Mouse (Mus musculus) left cerebral cortex, postnatal 36 days (tissue): ENCODE data around the gene Prkn. TPM values are rescaled to one million over a fixed set of nuclear protein-coding genes. Genes with fewer than 3 reads are reported as not detected.

Experiments
- DNase-seq, 2 experiments: peaks; one replicate each; pipeline ENCODE4 v3.0.0; 2021 to 2022; ENCODE audit warnings: low spot score in 2 of 2, mixed read lengths in 1 of 2
- intact Hi-C: fragments of 180-260 bp; cut with DNase I; formaldehyde crosslinking; loops from one replicate; pipeline ENCODE4 v1.15.1; 2025
- total RNA-seq, 2 experiments: library from RNA; stranded (reverse); gene quantifications; 2 replicates each; pipeline ENCODE4 v1.2.3; 2021

Prkn gene
- total RNA-seq, 2 experiments from 2014 or later = 15.0 to 20.2 TPM

- no peak for DNase-seq
- intact Hi-C loops = no loop called here
Observed at GRCm38 (mm10) chr17:12032014-12032791, 1192.0 kb downstream of the Prkn start.

DNA sequence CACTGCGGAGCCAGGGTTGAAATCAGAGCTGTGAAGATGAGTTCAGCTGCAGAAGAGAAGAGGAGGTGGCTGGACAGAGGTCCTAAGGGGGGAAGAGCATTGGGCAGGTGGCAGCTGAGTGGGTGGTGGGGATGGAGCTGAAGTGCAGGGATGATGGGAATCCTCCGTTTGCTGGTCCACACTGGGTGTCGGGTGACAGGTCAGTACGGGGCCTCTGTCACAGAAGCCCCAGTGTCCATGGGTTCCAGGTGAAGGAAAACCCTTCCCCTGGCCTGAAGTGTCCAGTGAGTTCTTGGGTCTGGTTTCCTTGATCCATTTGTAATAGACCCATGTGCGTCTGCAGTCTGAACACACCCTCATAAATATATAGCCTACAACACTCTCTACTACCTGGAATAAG, 1195.2 kb downstream of the Prkn start:
- intact Hi-C loops = no loop called here
- DNase-seq = no peak

DNA sequence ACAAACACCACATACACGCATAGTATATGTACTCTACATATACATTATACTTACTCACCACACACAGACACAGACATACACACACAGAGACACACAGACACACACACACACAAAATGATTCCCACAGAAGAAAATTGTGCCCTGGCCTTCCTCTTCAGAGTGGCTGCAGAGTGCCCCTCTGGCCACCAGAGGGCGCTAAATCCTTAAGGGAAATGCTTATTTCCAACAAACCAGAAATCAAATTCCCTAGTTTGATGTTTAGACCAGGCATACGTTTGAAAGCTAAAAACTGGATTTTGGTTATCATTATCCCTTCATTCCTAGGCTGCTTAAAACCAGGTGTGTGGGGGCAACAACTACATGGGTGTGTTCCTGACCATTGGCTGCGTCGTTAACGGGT, 1196.0 kb downstream of the Prkn start:
- peak; percentile 53 for DNase-seq
- intact Hi-C loops = loop anchor here (2.0 kb wide), 1 partner anchor 331 kb away; no protein-coding TSS in a partner anchor

GRCm38 (mm10) chr17:12037065-12037464, 1196.9 kb downstream of the Prkn start:
- intact Hi-C loops = loop anchor here (2.0 kb wide), 1 partner anchor 330 kb away; no protein-coding TSS in a partner anchor
- no peak for DNase-seq

GRCm38 (mm10) chr17:12037574-12037973, 1197.4 kb downstream of the Prkn start:
- intact Hi-C loops = loop anchor here (2.0 kb wide), 1 partner anchor 329 kb away; no protein-coding TSS in a partner anchor
- no peak for DNase-seq

GRCm38 (mm10) chr17:12038499-12038898, 1198.3 kb downstream of the Prkn start:
- intact Hi-C loops = loop anchor here (2.0 kb wide), 1 partner anchor 78 kb away; no protein-coding TSS in a partner anchor

GRCm38 (mm10) chr17:12039188-12039587, 1199.0 kb downstream of the Prkn start:
- intact Hi-C loops = loop anchor here (1.0 to 2.0 kb wide), 2 partner anchors 78 to 171 kb away; no protein-coding TSS in a partner anchor
- peak; percentile 79 to 83 for DNase-seq

More at GRCm38 (mm10) chr17:12038499-12038898, 1198.3 kb downstream of the Prkn start:
- no peak for DNase-seq

DNA sequence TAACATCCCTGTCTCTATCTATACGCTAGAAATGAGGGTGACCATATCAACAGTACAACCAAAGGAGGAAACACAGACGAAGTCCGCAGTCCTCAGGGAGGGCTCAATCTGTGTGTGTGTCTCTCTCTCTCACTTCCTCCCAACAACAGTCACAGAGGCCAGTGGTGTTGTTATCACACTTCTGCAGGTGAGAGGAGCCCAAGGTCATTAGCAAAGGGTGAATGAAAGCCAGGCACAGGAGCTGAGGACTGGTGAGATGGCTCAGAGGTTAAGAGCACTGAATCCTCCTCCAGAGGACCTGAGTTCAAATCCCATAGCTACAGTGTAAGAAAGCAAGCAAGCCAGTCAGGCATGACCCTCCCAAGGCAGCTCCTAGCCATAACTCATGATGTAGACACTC, 1199.7 kb downstream of the Prkn start:
- intact Hi-C loops = loop anchor here (1.0 to 5.0 kb wide), 3 partner anchors 62 to 170 kb away; no protein-coding TSS in a partner anchor
- DNase-seq = no peak

GRCm38 (mm10) chr17:12040546-12040945, 1200.4 kb downstream of the Prkn start:
- intact Hi-C loops = loop anchor here (5.0 kb wide), 1 partner anchor 62 kb away; no protein-coding TSS in a partner anchor
- DNase-seq = no peak

DNA sequence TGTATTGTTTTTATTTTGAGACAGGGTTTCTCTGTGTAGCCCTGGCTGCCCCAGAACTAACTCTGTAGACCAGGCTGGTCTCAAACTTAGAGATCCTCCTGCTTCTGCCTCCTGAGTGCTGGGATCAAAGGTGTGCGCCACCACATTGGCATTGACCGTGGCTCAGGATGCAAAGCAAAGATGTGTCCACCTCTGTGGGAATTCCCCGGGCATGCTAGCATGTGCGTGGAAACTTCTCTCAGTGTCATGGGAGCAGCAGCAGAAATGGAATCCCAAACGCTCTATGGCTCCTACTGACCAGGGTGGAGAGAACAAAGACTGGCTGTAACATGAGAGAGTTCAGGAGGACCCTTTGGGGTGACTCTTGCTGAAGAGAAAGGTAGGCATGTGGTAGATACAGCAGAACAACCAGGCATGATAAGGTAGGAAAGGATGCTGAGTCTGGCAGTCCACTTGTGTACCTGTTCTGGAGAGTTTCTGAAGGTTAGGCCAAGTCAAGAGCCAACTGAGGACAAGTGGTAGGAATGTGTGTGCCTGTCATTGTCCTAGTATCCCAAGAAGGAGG, 1201.0 kb downstream of the Prkn start:
- intact Hi-C loops = loop anchor here (5.0 kb wide), 1 partner anchor 61 kb away; no protein-coding TSS in a partner anchor
- DNase-seq = no peak

DNA sequence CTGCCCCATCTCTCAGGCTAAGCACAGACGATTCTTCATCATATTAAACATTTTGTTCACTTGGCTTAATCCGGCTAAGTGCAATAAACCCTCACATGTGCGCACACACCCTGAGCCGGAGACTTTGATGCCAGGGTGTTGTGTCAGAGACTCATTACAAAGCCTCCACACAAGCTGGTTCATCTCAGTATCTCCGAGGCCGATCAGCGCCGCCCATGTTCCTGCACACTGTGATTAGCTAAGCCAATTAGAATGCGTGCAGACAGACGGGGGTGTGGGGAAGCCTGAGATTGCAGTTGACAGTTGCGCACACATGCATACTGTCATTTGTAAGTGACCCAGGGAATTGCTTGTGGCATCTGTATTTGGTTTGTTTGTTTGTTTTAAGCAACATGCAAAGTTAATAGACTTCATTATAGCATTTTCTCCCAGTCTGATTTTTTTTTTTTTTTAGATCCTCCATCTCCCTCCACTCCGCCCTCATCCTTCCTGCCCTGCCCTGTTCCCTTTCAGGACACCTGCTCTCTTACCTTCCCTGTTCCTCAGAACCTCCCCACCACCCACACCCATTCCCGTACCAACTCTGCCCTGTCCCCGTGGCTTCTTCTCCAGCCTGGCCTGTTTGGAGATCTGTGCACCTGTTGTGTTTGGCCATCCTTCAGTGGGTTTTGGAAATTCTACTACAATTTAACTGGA, 1202.5 kb downstream of the Prkn start:
- peak; percentile 43 to 46 for DNase-seq
- intact Hi-C loops = loop anchor here (5.0 kb wide), 1 partner anchor 60 kb away; no protein-coding TSS in a partner anchor

DNA sequence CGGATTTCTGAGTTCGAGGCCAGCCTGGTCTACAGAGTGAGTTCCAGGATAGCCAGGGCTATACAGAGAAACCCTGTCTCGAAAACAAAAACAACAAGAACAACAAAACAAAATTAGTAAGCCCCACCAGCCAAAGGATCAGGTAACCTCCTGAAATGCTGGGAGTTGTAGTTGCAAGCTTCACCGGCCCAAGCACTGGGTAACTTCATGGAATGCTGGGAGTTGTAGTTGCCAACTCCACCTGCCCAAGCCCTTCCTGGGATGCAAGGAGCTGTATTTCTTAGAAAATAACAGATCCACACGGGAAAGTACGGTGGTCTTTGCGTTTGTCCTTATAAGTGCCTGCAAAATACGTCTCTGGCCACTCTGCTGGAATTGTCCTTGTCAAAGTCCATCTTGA, 1204.0 kb downstream of the Prkn start:
- intact Hi-C loops = loop anchor here (5.0 kb wide), 1 partner anchor 58 kb away; no protein-coding TSS in a partner anchor
- no peak for DNase-seq

DNA sequence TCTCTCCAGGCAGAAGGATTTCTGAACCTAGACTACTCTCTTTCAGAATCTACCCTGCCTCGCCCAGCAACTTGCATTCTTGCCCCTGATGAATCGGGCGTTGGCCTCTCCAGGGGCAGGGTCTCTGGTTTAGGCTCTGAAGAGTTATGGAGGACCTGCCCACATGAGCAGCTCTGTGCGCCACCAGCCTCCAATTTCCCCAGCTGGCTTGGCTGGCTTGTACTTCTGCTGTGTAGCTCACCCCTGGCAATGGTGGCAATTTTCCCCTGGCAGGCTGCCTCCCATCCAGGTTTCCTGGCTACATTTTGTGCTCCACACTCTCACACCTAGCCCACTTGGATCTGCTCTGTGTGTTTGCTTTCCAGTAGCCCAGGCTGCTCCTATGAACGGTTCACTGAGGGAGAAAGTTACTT, 1205.7 kb downstream of the Prkn start:
- intact Hi-C loops = loop anchor here (5.0 kb wide), 1 partner anchor 41 kb away; no protein-coding TSS in a partner anchor

DNA sequence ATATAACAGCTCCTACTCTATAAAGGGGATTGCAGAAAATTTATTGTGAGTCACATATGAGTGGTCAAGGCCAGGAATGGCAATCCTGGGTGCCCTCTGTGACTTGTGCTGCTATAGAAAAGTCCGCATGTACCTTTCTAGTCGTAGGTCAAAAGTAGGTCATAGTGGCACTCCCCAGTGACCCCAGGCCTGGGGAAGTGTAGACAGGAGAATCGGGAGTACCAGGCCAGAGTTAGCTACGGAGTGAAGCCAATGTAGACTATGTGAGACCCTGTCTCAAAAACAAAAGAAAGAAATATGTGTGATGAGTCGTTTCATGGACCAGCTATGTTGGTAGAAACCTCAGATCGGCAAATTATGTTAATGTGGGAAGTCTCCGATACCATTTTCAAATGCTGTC, 1206.8 kb downstream of the Prkn start:
- intact Hi-C loops = loop anchor here (5.0 kb wide), 1 partner anchor 40 kb away; no protein-coding TSS in a partner anchor
- DNase-seq = no peak

More for the DNA sequence above, 1205.7 kb downstream of the Prkn start:
- DNase-seq = peak; percentile 46 to 48

- intact Hi-C loops = loop anchor here (5.0 kb wide), 1 partner anchor 40 kb away; no protein-coding TSS in a partner anchor
- no peak for DNase-seq
Observed at GRCm38 (mm10) chr17:12047523-12047922, 1207.3 kb downstream of the Prkn start.

- intact Hi-C loops = loop anchor here (5.0 kb wide), 1 partner anchor 38 kb away; no protein-coding TSS in a partner anchor
- DNase-seq = no peak
Observed at GRCm38 (mm10) chr17:12048695-12049490, 1208.7 kb downstream of the Prkn start.

- DNase-seq = no peak
- intact Hi-C loops = no loop called here
Observed at GRCm38 (mm10) chr17:12050261-12050660, 1210.1 kb downstream of the Prkn start.

- intact Hi-C loops = no loop called here
- no peak for DNase-seq
Observed at GRCm38 (mm10) chr17:12051031-12051430, 1210.8 kb downstream of the Prkn start.

DNA sequence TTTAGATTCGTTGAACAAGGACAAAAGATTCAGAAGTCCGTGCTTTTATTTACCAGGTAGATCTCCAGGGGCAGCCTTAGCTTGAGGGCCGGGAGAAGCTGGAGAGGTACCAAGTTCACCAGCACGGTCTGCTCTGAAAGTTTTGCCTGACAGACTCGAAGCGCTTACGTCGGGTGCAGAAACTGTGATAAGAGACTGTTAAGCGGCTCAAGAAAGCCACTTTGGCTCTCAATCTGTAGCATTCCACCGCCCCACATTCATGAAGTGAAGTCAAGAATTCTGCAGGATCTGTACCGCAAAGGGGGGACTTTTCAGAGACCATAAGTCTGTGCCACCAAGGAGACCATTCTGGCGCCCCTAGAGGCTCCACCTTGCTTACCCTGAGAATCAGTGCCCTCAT, 1212.5 kb downstream of the Prkn start:
- intact Hi-C loops = no loop called here
- DNase-seq = no peak
